Mouse (Mus musculus) adrenal gland, adult 8-10 months (tissue): ENCODE measurements around the gene Anxa2. TPM values are rescaled to one million over a fixed set of nuclear protein-coding genes. Genes with fewer than 3 reads are reported as not detected.

ENCODE experiments used
- DNase-seq: peaks from one replicate; pipeline ENCODE4 v3.0.0; 2022
- microRNA-seq, 2 experiments: library from miRNA; unstranded; fragments of <30 nt; microRNA quantifications; one replicate each; pipeline ENCODE4 v1.2.0; 2022
- total RNA-seq, 4 experiments: library from RNA; stranded (reverse); gene quantifications; 2 replicates each; pipeline ENCODE4 v1.2.4; 2022

Gene Anxa2
- total RNA-seq, 4 experiments from 2014 or later, result 281 to 586 (median 466) TPM

DNA sequence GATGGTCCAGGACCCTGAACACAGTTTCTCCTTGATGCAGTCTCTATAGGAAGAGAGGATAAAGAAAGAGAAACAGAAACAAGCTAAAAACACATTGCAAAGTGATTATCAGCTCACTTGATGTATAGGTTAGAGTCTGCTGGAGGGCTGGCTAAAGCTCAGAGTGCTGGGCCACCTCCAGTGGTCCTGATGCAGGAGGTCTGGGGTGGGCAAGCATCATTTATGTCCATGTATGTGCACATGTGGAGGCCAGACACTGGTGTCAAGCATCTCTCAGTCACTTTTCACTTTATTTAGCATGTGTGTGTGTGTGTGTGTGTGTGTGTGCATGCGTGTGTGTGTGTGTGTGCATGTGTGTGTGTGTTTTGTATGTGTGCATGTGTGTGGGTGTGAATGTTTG, 59.3 kb downstream of the Anxa2 start:
- DNase-seq, result no peak

DNA sequence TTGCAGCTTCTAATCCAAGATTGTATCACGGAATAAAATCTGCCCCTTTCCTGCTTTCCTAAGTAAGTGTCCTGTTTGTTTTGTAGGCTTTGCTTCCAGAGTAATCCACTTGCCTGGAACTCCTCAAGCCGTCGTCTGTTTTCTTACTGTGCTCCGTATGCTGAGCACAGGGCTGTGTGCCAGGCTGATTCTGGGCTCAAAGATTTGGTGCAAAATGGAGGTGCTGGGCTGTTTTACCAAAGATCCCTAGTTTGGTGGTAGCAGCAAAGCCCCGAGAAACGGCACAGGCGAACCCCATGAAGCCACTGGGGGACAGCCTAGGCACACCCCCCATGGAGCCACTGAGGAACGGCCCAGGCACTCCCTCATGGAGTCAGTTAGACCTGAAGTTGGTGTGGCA, 60.8 kb downstream of the Anxa2 start:
- DNase-seq, result no peak

DNA sequence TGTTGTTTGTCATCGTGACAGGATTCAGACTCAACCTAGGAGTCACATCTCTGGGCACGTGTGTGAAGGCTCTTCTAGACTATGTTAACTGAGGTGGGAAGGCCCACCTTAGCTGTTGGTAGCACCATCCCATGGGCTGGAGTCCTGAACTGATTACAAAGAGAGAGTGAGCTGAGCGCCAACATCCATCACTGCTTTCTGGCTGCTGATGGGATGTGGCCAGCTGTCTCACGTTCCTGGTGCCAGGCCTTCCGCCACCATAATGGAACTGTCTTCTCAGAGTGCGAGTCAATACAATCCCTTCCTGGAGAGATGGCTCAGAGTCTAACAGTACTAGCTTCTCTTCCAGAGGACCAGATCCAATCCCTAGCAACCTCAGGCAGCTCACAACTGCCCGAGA, 62.0 kb downstream of the Anxa2 start:
- DNase-seq, result no peak

DNA sequence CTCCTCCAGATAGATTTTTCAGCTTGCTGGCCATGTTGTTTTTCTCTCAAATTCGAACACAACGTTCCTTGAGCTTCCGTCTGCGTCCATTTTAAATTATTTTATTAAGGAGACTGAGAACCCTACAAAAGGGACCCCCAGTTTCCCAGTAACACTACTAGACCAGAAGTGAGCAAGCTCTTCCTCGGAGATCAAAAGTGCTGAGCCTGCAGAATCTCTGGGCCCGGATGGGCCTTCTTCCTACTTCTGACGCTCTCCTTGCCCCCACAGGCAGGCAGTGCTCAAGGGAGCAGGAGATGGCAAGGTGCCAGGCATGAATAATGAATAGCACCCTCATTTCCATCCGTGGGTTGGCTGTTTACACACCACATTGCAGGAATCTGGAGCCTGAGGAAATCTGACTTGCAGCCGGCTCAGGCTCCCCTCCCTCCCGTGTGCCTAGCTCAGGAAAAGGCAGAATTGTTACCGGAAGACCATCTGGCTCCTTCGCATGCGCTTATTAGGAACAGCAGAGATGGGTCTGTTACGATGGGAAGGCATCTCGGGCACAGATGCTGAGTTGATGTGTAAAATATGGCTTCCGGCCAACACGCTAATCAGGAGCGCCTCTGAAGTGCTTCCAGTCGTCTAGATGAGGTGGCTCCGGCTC, 64.1 kb downstream of the Anxa2 start:
- no peak for DNase-seq

Small RNA genes lying within 50 kb of the gene (microRNA-seq; reads per million reads assigned to microRNA genes)
- gene Mir3109, result 0.34 to 2.1 reads per million in 2 experiments

Other genes starting within 250 kb of the Anxa2 start
- 10 to 100 TPM; 13.9 to 22.5 (median 18.6) TPM for gene Ice2, start 55.7 kb upstream of the Anxa2 start, total RNA-seq